Mouse (Mus musculus) cerebellum, postnatal 10 days (tissue): ENCODE measurements at regions not wholly inside any gene's neighbourhood (a gene's known extent, or its start where the extent isn't known, plus 50 kb on each side); places are given as distances from the start of the nearest gene placed in this dataset.
A peak's percentile ranks its signal among the peaks of the same experiment; 100 is the strongest.
"Not testable (repeated sequence)": the region's sequence is repeated elsewhere in the genome, so short reads cannot be mapped to it uniquely, and the experiment has no call there.

ENCODE experiments used
- DNase-seq, 2 experiments: peaks; one replicate each; pipeline ENCODE4 v3.0.0; 2021; ENCODE audit warnings: mixed read lengths in 2 of 2

- peak; percentile 54 to 55 for DNase-seq
Observed at GRCm38 (mm10) chr6:7120136-7120535, 164.3 kb downstream of the Sdhaf3 start.

- DNase-seq = no peak
Observed at GRCm38 (mm10) chr6:7133042-7133441, 177.2 kb downstream of the Sdhaf3 start.

- DNase-seq = no peak
Observed at GRCm38 (mm10) chr6:7134062-7134461, 178.3 kb downstream of the Sdhaf3 start.

GRCm38 (mm10) chr6:7134888-7135287 lies 179.1 kb downstream of the Sdhaf3 start:
- DNase-seq = no peak

GRCm38 (mm10) chr6:7181711-7182110 lies 225.9 kb downstream of the Sdhaf3 start:
- DNase-seq = peak; percentile 56 to 57

GRCm38 (mm10) chr6:7199046-7199599 lies 243.3 kb downstream of the Sdhaf3 start:
- no peak for DNase-seq

- peak; percentile 3 to 4 for DNase-seq
Observed at GRCm38 (mm10) chr6:7215880-7216279, 260.1 kb downstream of the Sdhaf3 start.

GRCm38 (mm10) chr6:7252286-7252685 lies 296.5 kb downstream of the Sdhaf3 start:
- no peak for DNase-seq

- peak in 1 of 2 experiments; percentile 4 for DNase-seq
Observed at GRCm38 (mm10) chr6:7277431-7277830, 277.2 kb upstream of the Tac1 start.

GRCm38 (mm10) chr6:7306956-7307355 lies 247.7 kb upstream of the Tac1 start:
- no peak for DNase-seq

- no peak for DNase-seq
Observed at GRCm38 (mm10) chr6:7313496-7313895, 241.2 kb upstream of the Tac1 start.

- no peak for DNase-seq
Observed at GRCm38 (mm10) chr6:7326974-7327373, 227.7 kb upstream of the Tac1 start.

GRCm38 (mm10) chr6:7356634-7357033 lies 198.0 kb upstream of the Tac1 start:
- peak; percentile 8 to 21 for DNase-seq

GRCm38 (mm10) chr6:7367166-7367565 lies 187.5 kb upstream of the Tac1 start:
- no peak for DNase-seq

- peak in 1 of 2 experiments; percentile 2 for DNase-seq
Observed at GRCm38 (mm10) chr6:7374629-7375028, 180.1 kb upstream of the Tac1 start.

GRCm38 (mm10) chr6:7375851-7376250 lies 178.8 kb upstream of the Tac1 start:
- no peak for DNase-seq

GRCm38 (mm10) chr6:7378651-7379050 lies 176.0 kb upstream of the Tac1 start:
- no peak for DNase-seq

- no peak for DNase-seq
Observed at GRCm38 (mm10) chr6:7424731-7425130, 129.9 kb upstream of the Tac1 start.

- no peak for DNase-seq
Observed at GRCm38 (mm10) chr6:7441725-7442124, 113.0 kb upstream of the Tac1 start.

GRCm38 (mm10) chr6:7442286-7442685 lies 112.4 kb upstream of the Tac1 start:
- DNase-seq = not testable (repeated sequence)

- no peak for DNase-seq
Observed at GRCm38 (mm10) chr6:7455881-7456280, 98.8 kb upstream of the Tac1 start.

GRCm38 (mm10) chr6:7463896-7464295 lies 90.8 kb upstream of the Tac1 start:
- DNase-seq = peak; percentile 92

GRCm38 (mm10) chr6:7464346-7464745 lies 90.3 kb upstream of the Tac1 start:
- peak; percentile 13 to 25 for DNase-seq

- peak; percentile 90 to 91 for DNase-seq
Observed at GRCm38 (mm10) chr6:7472366-7473026, 82.2 kb upstream of the Tac1 start.

- no peak for DNase-seq
Observed at GRCm38 (mm10) chr6:7473730-7474129, 80.9 kb upstream of the Tac1 start.
